Mouse (Mus musculus) intestine, embryonic 14.5 days (tissue): Measurements from ENCODE around the gene Bmp4. TPM values are rescaled to one million over a fixed set of nuclear protein-coding genes. Genes with fewer than 3 reads are reported as not detected.
A peak's percentile ranks its signal among the peaks of the same experiment; 100 is the strongest.

Source experiments
- ATAC-seq: fragments of 200-750 bp; cut with Nextera tagmentation; replicated peaks from 2 replicates; pipeline ENCODE4 v1.8.0; 2017; ENCODE audit warnings: low read depth, moderate number of reproducible peaks, moderate TSS enrichment, moderate library complexity; ENCODE audit not compliant: low FRiP score, low TSS enrichment
- DNase-seq: peaks from one replicate; pipeline ENCODE4 v3.0.0-alpha.2; 2018; ENCODE audit warnings: low spot score
- H3K27ac ChIP-seq: fragments of 300-500 bp; sonication (generic); 2 replicates; pipeline ENCODE4 v1.5.1; 2014; ENCODE audit warnings: low read depth, mild to moderate bottlenecking, control low read depth
- H3K27me3 ChIP-seq: fragments of 300-500 bp; sonication (generic); replicated peaks from 2 replicates; pipeline ENCODE4 v1.6.1; 2014; ENCODE audit warnings: low read length, control low read depth; ENCODE audit not compliant: control insufficient read depth, insufficient read depth
- H3K36me3 ChIP-seq: fragments of 300-500 bp; sonication (generic); 2 replicates; pipeline ENCODE4 v1.6.1; 2014; ENCODE audit warnings: low read length, control low read depth; ENCODE audit not compliant: control insufficient read depth, insufficient read depth
- H3K4me1 ChIP-seq: fragments of 300-500 bp; sonication (generic); replicated peaks from 2 replicates; pipeline ENCODE4 v1.6.1; 2014; ENCODE audit warnings: low read length, control low read depth, mixed read lengths; ENCODE audit not compliant: control insufficient read depth, insufficient read depth
- H3K4me2 ChIP-seq: fragments of 300-500 bp; sonication (generic); 2 replicates; pipeline ENCODE4 v1.6.1; 2014; ENCODE audit warnings: low read length
- H3K4me3 ChIP-seq: fragments of 300-500 bp; sonication (generic); 2 replicates; pipeline ENCODE4 v1.5.1; 2014; ENCODE audit warnings: low read depth, low read length, control low read depth, mixed read lengths
- H3K9ac ChIP-seq: fragments of 300-500 bp; sonication (generic); 2 replicates; pipeline ENCODE4 v1.6.1; 2014; ENCODE audit warnings: mild to moderate bottlenecking, low read length
- H3K9me3 ChIP-seq: fragments of 300-500 bp; sonication (generic); 2 replicates; pipeline ENCODE4 v1.6.1; 2016; ENCODE audit warnings: low read length, control low read depth; ENCODE audit not compliant: control insufficient read depth
- WGBS: fragments of 180-500 bp; shearing (Covaris S2); extraction: QIAGEN DNeasy Blood & Tissue Kit; methylation state at CpG from one replicate; pipeline ENCODE4 v1.1.7; 2014; 5-methylcytosine and 5-hydroxymethylcytosine counted together
- polyA plus RNA-seq: library from polyadenylated mRNA; unstranded; fragments of >200 nt; fragmentation: Nextera tagmentation; extraction: Ambion mirVana; gene quantifications from 2 replicates; pipeline ENCODE4 v1.2.1, GENCODE M21; 2014

Bmp4 gene
- polyA plus RNA-seq, 1 experiment from 2014 or later = 62.9 TPM

DNA sequence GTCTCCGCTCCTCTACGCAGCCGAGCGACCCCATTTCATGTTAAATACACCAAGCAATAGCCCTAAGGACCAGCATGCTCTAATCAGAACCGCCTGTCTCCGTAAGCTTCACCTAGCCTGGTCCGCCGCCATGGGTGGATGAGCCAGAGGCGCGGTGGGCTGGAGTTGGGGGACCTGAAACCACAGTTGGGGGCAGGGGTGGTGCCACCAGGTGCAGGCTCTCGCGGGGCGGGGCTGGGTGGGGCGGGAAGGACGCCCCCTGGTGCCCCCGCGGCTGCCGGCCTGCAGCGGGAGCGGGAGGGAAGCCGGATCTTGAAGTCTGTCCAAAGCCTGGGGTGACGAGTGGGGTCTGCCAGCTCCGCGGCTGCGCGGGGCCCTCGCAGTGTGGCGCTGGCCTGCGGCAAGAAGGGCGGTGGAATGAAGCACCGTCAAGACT lies 10.2 kb downstream of the Bmp4 start:
- H3K4me3 ChIP-seq = peak overlapping the region; percentile 15; the same call in 1 of the 2 replicates
- no peak for DNase-seq
- 0 out of 2 replicates have a peak, but pooled peaks cover 11% of the 10 kb centered on the region for H3K27me3 ChIP-seq
- ATAC-seq = 0 out of 2 replicates have a peak, but pooled peaks have one; percentile 41
- peak overlapping the region; percentile 49 for H3K4me2 ChIP-seq
- H3K27ac ChIP-seq = no peak overlapping the region
- H3K9ac ChIP-seq = no peak overlapping the region
- 23% methylated on average over 31 of the region's 31 CpGs for WGBS
- H3K36me3 ChIP-seq = peaks cover 25% of the 10 kb centered on the region
- H3K4me1 ChIP-seq = peaks cover 13% of the 10 kb centered on the region
- no peaks in the 10 kb centered on the region for H3K9me3 ChIP-seq

DNA sequence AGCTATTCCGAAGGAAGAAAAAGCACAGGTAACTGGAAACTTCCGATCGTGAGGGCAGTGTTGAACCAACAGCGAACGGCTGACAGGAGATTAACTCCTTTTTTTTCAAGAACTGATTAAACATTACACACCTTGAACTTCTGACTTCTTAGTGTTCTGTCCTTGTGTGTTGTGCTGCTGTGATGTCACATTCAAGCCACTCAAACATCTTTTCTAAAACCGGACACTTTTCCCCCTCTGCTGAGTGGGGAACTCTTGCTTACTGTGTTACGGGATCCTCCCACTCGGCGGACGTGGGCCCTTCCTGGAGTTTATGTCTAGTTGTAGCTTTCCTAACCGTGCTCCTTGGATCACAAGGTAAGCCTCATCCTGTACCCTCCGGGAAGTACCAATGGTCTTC lies 11.2 kb downstream of the Bmp4 start, which contains the start of gene Gm15217:
TSS of gene Gm15217 (plus strand) at position 130 of the 400 bp plus-strand sequence.
- ATAC-seq (no peak), DNase-seq (no peak)
- Histone ChIP-seq H3K27me3 (0 out of 2 replicates have a peak, but pooled peaks cover 11% of the 10 kb centered on the region), H3K9me3 (no peaks in the 10 kb centered on the region), H3K36me3 (peaks cover 23% of the 10 kb centered on the region), H3K4me3 (0 out of 2 replicates have a peak within 1 kb of the TSS, but pooled peaks have one; percentile 15), H3K4me2 (peak within 1 kb of the TSS; percentile 49), H3K27ac (no peak within 1 kb of the TSS), H3K9ac (no peak within 1 kb of the TSS), H3K4me1 (peaks cover 13% of the 10 kb centered on the region)
- WGBS = 80% methylated on average over 12 of the region's 12 CpGs

DNA sequence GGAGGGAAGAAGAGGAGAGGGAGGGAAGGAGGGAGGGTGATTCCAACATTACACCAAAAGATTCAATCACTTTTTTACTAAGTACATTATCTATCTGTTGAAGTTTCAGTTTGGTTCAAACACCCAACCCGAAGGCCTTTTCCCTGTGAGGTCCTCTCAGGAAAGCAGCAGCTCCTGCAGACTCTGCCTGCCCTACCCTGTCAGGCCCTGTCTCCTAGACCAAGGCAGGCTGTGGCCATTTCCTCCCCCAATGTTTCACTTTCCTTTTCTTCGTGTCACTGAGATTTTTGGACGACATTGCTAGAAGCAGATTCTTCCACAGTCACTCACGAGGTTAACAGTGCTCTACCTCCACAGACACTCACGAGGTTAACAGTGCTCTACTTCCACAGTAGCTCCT lies 14.7 kb downstream of the Bmp4 start:
- no peak overlapping the region for H3K27ac ChIP-seq
- no peak overlapping the region for H3K4me2 ChIP-seq
- 0 out of 2 replicates have a peak, but pooled peaks cover 3% of the 10 kb centered on the region for H3K27me3 ChIP-seq
- no peak for ATAC-seq
- DNase-seq = no peak
- H3K36me3 ChIP-seq = no peaks in the 10 kb centered on the region
- no peak overlapping the region for H3K4me3 ChIP-seq
- no peaks in the 10 kb centered on the region for H3K9me3 ChIP-seq
- 73% methylated on average over 5 of the region's 5 CpGs for WGBS
- H3K4me1 ChIP-seq = peaks cover 6% of the 10 kb centered on the region
- H3K9ac ChIP-seq = no peak overlapping the region

DNA sequence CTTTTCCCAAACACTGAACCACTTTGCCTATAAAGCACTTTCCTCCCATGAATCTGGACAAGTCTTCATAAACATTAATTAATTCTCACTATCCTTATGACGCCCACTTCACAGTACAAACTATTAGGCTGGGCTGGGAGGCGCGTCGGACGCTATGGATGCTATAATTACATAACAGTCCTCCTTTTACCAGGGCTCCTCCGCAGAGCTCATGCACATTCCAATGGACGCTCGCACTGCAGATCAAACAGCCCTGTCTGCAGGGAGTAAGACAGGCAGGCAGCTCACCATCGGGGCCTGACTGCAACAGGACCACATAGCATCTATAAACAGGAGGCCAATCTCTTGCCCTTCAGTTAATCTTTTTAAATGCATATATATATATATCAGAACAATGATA lies 18.0 kb downstream of the Bmp4 start:
- Histone ChIP-seq H3K36me3 (no peaks in the 10 kb centered on the region), H3K27ac (no peak overlapping the region), H3K4me1 (no peaks in the 10 kb centered on the region), H3K9me3 (no peaks in the 10 kb centered on the region), H3K4me3 (no peak overlapping the region), H3K4me2 (no peak overlapping the region), H3K9ac (no peak overlapping the region), H3K27me3 (no peaks in the 10 kb centered on the region)
- 21% methylated on average over 9 of the region's 9 CpGs for WGBS
- DNase-seq = no peak
- ATAC-seq = no peak

DNA sequence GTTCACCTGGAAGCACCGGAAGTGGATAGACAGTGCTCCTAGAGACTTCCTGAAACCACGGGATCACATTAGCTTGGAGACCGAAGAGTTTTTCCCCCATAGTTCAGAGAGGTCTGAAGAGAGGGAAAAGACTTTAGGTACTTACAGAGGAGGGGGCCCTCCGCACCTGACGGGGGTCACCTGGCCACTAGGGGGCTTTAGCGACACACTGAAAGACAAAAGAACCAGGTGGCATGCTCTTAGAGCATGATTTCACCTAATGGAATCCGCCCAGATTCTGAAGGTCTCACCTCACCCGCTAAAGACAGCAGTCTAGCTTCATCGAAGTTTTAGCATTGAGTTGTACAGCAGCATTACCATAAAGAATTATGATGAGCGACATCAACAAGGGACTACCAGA lies 27.3 kb downstream of the Bmp4 start:
- WGBS = 43% methylated on average over 10 of the region's 10 CpGs
- DNase-seq = no peak

DNA sequence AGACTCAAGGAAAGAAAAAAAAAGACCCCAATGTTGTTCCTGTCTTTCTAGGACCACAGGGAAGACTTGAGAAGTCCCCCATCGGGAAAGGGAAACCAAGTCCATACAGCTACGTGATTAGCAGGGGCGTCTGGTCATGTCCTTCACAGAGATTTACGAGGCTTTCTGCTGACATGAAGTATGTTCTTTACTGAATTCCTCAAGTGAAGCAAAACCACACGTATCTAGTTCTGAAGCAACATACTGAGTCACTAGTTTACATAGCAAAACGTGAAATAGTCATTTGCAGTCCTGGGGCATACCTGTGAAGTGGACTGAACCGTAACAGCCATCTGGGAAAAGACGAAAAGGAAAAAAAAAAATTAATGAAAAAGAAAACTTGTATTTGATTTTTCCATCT lies 32.8 kb downstream of the Bmp4 start:
- Histone ChIP-seq H3K9ac (no peak overlapping the region), H3K36me3 (no peaks in the 10 kb centered on the region), H3K4me3 (no peak overlapping the region), H3K4me1 (no peaks in the 10 kb centered on the region), H3K27me3 (no peaks in the 10 kb centered on the region), H3K4me2 (no peak overlapping the region), H3K27ac (no peak overlapping the region), H3K9me3 (no peaks in the 10 kb centered on the region)
- DNase-seq (no peak), ATAC-seq (no peak)
- 67% methylated on average over 8 of the region's 8 CpGs for WGBS

More for the DNA sequence above, 27.3 kb downstream of the Bmp4 start:
- no peak overlapping the region for H3K27ac ChIP-seq
- no peaks in the 10 kb centered on the region for H3K36me3 ChIP-seq
- H3K4me3 ChIP-seq = no peak overlapping the region
- H3K4me2 ChIP-seq = no peak overlapping the region
- no peaks in the 10 kb centered on the region for H3K9me3 ChIP-seq
- no peaks in the 10 kb centered on the region for H3K27me3 ChIP-seq
- H3K9ac ChIP-seq = no peak overlapping the region
- no peaks in the 10 kb centered on the region for H3K4me1 ChIP-seq
- ATAC-seq = no peak

DNA sequence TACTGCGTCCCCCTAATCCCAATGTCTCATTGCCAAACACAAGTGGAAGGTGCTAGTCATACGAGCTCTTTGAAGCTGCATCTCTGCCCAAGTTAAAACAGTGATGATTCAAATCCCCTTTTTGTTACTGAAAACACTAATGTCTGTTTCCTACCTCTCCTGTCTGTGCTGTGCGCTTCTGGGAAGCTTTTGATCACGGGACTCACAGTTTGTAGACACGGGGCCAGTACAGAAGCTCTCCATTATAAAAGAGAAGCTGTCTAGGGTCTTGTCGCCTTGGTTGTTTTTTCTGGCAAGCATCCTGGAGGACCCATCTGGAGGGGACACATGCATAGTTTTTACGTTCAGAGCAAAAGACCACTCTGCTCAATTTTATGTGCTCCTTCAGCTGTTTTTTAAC lies 33.2 kb downstream of the Bmp4 start:
- no peak for ATAC-seq
- H3K27me3 ChIP-seq = no peaks in the 10 kb centered on the region
- no peak overlapping the region for H3K4me3 ChIP-seq
- 73% methylated on average over 7 of the region's 7 CpGs for WGBS
- no peak overlapping the region for H3K27ac ChIP-seq
- H3K36me3 ChIP-seq = no peaks in the 10 kb centered on the region
- H3K4me2 ChIP-seq = no peak overlapping the region
- no peaks in the 10 kb centered on the region for H3K4me1 ChIP-seq
- no peak overlapping the region for H3K9ac ChIP-seq
- DNase-seq = no peak
- H3K9me3 ChIP-seq = no peaks in the 10 kb centered on the region

DNA sequence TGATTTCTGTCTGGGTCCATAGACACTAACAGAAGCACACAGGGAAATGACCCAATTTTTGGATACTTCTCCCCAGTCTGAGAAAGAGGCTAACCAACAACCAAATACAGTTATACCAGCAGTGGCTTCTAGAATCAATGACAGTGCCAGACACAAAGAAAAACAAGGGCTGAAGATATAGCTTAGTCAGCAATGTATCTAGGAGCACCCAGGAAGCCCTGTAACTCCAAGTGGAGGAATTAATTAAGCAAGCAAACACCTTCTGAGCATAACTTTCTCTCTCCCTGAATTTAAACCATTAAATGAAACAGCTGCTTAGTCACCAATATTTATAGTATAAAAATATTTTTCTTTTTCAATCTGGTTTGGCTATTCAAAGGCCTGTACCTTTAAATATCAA lies 45.7 kb downstream of the Bmp4 start:
- peaks cover 7% of the 10 kb centered on the region for H3K9me3 ChIP-seq
- no peaks in the 10 kb centered on the region for H3K36me3 ChIP-seq
- H3K9ac ChIP-seq = no peak overlapping the region
- H3K4me3 ChIP-seq = no peak overlapping the region
- no peak for ATAC-seq
- no peaks in the 10 kb centered on the region for H3K27me3 ChIP-seq
- H3K4me2 ChIP-seq = no peak overlapping the region
- no peaks in the 10 kb centered on the region for H3K4me1 ChIP-seq
- no peak for DNase-seq
- H3K27ac ChIP-seq = no peak overlapping the region

DNA sequence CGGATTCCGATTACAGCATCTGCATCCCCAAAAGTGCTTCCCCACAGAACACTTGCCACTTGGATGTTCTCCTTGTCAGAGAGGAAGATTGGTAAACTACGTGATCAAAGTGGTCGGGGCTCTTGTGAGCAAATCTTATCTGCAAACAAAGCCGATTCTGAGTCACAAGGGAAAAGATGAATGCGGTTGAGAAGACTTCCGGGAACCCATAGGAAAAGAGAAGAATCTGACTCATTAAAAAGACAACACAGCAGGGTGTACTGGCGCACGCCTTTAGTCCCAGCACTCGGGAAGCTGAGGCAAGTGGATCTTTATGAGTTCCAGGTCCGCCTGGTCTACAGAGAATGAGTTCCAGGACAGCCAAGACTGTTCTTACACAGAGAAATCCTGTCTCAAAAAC lies 51.7 kb downstream of the Bmp4 start:
- Histone ChIP-seq H3K4me2 (no peak overlapping the region), H3K27ac (no peak overlapping the region), H3K36me3 (no peaks in the 10 kb centered on the region), H3K27me3 (no peaks in the 10 kb centered on the region), H3K4me1 (no peaks in the 10 kb centered on the region), H3K9me3 (no peaks in the 10 kb centered on the region), H3K4me3 (no peak overlapping the region), H3K9ac (no peak overlapping the region)
- no peak for DNase-seq
- WGBS = 75% methylated on average over 11 of the region's 11 CpGs
- ATAC-seq = no peak
